Mouse (Mus musculus) lung, embryonic 14.5 days (tissue): Measurements from ENCODE around the gene Nfix. TPM values are rescaled to one million over a fixed set of nuclear protein-coding genes. Genes with fewer than 3 reads are reported as not detected.

Experiments
- ATAC-seq: fragments of 200-750 bp; cut with Nextera tagmentation; 2 replicates; pipeline ENCODE4 v1.8.0; 2017; ENCODE audit warnings: mild to moderate bottlenecking, moderate TSS enrichment, moderate library complexity; ENCODE audit not compliant: insufficient read depth
- DNase-seq: peaks from one replicate; pipeline ENCODE4 v3.0.0-alpha.2; 2015
- H3K27ac ChIP-seq: fragments of 300-500 bp; sonication (generic); 2 replicates; pipeline ENCODE4 v1.5.1; 2014; ENCODE audit warnings: low read depth, mild to moderate bottlenecking, moderate library complexity
- H3K27me3 ChIP-seq: fragments of 300-500 bp; sonication (generic); 2 replicates; pipeline ENCODE4 v1.6.1; 2014; ENCODE audit warnings: low read length, control low read depth; ENCODE audit not compliant: insufficient read depth
- H3K36me3 ChIP-seq: fragments of 300-500 bp; sonication (generic); 2 replicates; pipeline ENCODE4 v1.6.1; 2014; ENCODE audit warnings: control low read depth; ENCODE audit not compliant: insufficient read depth
- H3K4me1 ChIP-seq: fragments of 300-500 bp; sonication (generic); 2 replicates; pipeline ENCODE4 v1.6.1; 2014; ENCODE audit warnings: antibody characterized with exemption, control low read depth; ENCODE audit not compliant: insufficient read depth
- H3K4me2 ChIP-seq: fragments of 300-500 bp; sonication (generic); 2 replicates; pipeline ENCODE4 v1.6.1; 2014; ENCODE audit warnings: mild to moderate bottlenecking
- H3K4me3 ChIP-seq: fragments of 300-500 bp; sonication (generic); 2 replicates; pipeline ENCODE4 v1.5.1; 2014; ENCODE audit warnings: low read depth, low read length
- H3K9ac ChIP-seq: fragments of 300-500 bp; sonication (generic); 2 replicates; pipeline ENCODE4 v1.6.1; 2014
- H3K9me3 ChIP-seq: fragments of 300-500 bp; sonication (generic); 2 replicates; pipeline ENCODE4 v1.6.1; 2016; ENCODE audit warnings: low read depth, low read length, control low read depth
- CTCF ChIP-seq: IDR thresholded peaks from 2 replicates; pipeline ENCODE4 v1.5.1; 2016; ENCODE audit warnings: antibody characterized with exemption, low read depth
- WGBS: fragments of 180-500 bp; shearing (Covaris S2); extraction: QIAGEN DNeasy Blood & Tissue Kit; methylation state at CpG from one replicate; pipeline ENCODE4 v1.1.7; 2014; 5-methylcytosine and 5-hydroxymethylcytosine counted together
- polyA plus RNA-seq: library from polyadenylated mRNA; unstranded; fragments of >200 nt; fragmentation: Nextera tagmentation; extraction: Ambion mirVana; gene quantifications from 2 replicates; pipeline ENCODE4 v1.2.1, GENCODE M21; 2014

Nfix gene
- polyA plus RNA-seq, 1 experiment from 2014 or later = 42.3 TPM

DNA sequence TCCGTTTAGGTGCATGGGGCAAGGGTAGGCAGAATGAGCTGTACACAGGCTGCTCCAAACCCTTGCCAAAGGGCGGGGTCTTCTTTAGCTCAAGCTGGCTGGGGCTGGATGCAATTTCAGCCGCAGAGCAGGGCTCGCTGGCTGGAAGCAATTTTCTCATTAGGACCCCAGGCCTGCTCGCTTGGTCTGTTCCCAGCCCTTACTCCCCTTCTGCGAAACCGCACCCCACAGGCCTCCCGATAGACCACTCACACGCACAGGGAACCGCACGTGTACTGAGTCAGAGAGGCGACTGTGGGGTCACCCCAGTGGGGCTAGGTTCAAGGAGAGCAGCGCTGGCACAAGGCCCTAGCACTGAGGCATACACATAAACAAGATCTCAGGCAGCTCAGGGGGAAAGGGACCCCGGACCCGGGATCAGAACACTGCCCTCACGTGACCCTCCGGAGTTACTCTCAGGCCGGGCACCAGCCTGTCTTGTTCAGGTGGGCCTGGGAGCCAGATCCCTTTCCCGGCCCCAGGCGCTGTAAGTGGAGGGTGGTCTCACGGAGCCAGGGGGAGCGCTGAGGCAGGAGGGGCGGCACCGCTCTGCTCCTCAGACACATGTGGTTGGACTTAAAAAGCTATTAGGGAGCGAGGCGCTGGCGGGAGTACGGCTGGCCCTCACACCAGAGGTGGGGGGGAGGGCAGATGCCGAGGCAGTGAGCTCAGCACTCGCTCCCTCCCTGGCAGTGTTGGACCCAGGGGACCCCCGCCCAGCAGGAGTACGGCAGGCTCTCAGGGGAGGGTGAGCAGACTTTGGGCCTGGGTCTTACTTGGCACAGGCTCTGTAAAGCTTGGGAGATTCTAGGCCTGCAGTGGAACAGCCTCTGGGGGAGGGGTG lies 57.7 kb downstream of the Nfix start:
- peak; percentile 85 for DNase-seq
- TF ChIP-seq CTCF = peak; percentile 4; the same call in 1 of the 2 replicates
- peak overlapping the region; percentile 44 for H3K9ac ChIP-seq
- peak; percentile 70 for ATAC-seq
- H3K27ac ChIP-seq = peak overlapping the region; percentile 92
- WGBS = 10% methylated on average over 32 of the region's 32 CpGs
- H3K9me3 ChIP-seq = no peaks in the 10 kb centered on the region
- peaks cover 82% of the 10 kb centered on the region for H3K4me1 ChIP-seq
- no peak overlapping the region for H3K4me3 ChIP-seq
- H3K4me2 ChIP-seq = peak overlapping the region; percentile 51
- H3K36me3 ChIP-seq = 0 out of 2 replicates have a peak, but pooled peaks cover 5% of the 10 kb centered on the region
- no peaks in the 10 kb centered on the region for H3K27me3 ChIP-seq

DNA sequence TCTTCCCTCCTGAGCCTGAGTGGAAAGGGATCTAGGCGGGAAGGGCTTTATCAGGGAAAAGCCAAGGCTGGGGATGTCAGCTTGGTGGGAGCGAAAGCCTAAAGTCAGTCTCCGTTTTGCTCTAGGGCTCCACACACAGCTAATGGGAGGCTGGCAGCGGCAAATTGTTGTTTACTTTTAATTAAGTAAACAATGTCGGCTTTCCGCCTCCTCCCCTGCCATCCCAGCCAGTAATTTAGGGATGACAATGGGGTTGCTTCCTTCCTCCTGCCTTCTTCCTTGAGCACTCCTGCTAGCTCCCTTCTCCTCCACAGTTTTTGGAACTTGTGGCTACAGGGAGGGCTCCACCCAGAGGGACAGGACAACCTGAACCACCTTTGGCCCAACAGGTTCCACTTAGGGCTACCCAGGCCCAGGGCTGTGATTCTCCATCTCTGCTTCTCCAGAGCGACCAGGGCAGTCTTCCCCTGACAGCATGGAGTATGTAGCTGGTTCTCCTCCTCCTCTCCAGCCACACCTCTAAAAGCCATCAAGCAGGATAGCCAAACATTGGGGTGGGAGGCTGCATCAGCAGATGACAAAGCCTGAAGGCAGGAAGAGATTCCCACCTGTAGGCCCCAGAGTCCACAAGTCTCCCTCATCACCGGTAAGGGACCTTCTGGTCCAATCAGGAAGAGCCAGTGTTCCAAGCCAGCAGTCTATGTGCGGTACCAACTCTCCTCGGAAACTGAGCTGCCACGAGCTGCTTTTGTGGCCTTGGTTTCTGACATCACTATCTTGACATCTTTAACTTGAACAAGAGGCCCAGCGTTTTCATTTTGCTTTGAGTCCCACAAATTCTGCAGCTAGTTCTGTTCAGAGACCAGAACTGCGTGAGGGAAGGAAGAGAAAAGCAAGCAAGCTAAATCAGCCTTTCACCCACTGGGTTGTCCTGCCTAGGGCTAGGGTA lies 59.0 kb downstream of the Nfix start:
- no peaks in the 10 kb centered on the region for H3K27me3 ChIP-seq
- WGBS = 39% methylated on average over 13 of the region's 13 CpGs
- H3K27ac ChIP-seq = peak overlapping the region; percentile 92
- H3K36me3 ChIP-seq = 0 out of 2 replicates have a peak, but pooled peaks cover 3% of the 10 kb centered on the region
- peak overlapping the region; percentile 5; the same call in 1 of the 2 replicates for H3K4me2 ChIP-seq
- no peak for ATAC-seq
- DNase-seq = peak; percentile 50
- peaks cover 82% of the 10 kb centered on the region for H3K4me1 ChIP-seq
- no peaks in the 10 kb centered on the region for H3K9me3 ChIP-seq
- H3K4me3 ChIP-seq = no peak overlapping the region
- H3K9ac ChIP-seq = peak overlapping the region; percentile 1; the same call in 1 of the 2 replicates
- no peak for TF ChIP-seq CTCF

GRCm38 (mm10) chr8:84739401-84739742 lies 60.8 kb downstream of the Nfix start:
- Histone ChIP-seq H3K27me3 (no peaks in the 10 kb centered on the region), H3K4me3 (no peak overlapping the region), H3K27ac (peak overlapping the region; percentile 8; the same call in 1 of the 2 replicates), H3K9me3 (no peaks in the 10 kb centered on the region), H3K36me3 (0 out of 2 replicates have a peak, but pooled peaks cover 10% of the 10 kb centered on the region), H3K4me1 (peaks cover 67% of the 10 kb centered on the region), H3K9ac (peak overlapping the region; percentile 9; the same call in 1 of the 2 replicates), H3K4me2 (no peak overlapping the region)
- TF ChIP-seq CTCF = no peak
- no peak for DNase-seq
- no peak for ATAC-seq
- 4% methylated on average over 1 of the region's 1 CpGs for WGBS

GRCm38 (mm10) chr8:84738715-84739400 lies 61.3 kb downstream of the Nfix start:
- no peak for TF ChIP-seq CTCF
- no peak overlapping the region for H3K4me2 ChIP-seq
- 0 out of 2 replicates have a peak overlapping the region, but pooled peaks have one; percentile 9 for H3K9ac ChIP-seq
- peak overlapping the region; percentile 8; the same call in 1 of the 2 replicates for H3K27ac ChIP-seq
- H3K36me3 ChIP-seq = 0 out of 2 replicates have a peak, but pooled peaks cover 10% of the 10 kb centered on the region
- ATAC-seq = no peak
- H3K4me3 ChIP-seq = no peak overlapping the region
- H3K4me1 ChIP-seq = peaks cover 64% of the 10 kb centered on the region
- no peak for DNase-seq
- 57% methylated on average over 10 of the region's 10 CpGs for WGBS
- no peaks in the 10 kb centered on the region for H3K27me3 ChIP-seq
- no peaks in the 10 kb centered on the region for H3K9me3 ChIP-seq

DNA sequence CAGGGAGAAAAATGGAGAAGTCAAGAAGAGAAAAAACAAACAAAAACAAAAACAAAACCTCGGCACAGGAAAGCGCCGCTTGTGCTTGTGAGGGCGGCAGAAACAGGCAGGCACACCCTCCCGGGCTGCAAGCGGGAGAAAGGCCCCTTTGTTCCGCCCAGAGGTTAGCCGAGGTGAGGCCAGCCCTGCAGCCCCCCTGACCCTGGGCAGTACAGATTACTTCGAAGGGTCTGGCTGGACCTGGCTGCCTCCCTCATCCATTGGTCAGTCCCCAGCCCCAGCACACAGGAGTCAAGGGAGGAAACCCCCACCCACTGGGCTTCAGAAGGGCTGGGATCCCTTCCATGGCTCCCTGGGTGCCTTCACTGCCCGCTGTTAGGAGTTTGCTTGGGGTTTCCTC lies 61.9 kb downstream of the Nfix start:
- peaks cover 64% of the 10 kb centered on the region for H3K4me1 ChIP-seq
- DNase-seq (no peak), ATAC-seq (no peak)
- H3K27ac ChIP-seq = no peak overlapping the region
- H3K9me3 ChIP-seq = no peaks in the 10 kb centered on the region
- H3K9ac ChIP-seq = no peak overlapping the region
- no peaks in the 10 kb centered on the region for H3K27me3 ChIP-seq
- H3K36me3 ChIP-seq = 0 out of 2 replicates have a peak, but pooled peaks cover 10% of the 10 kb centered on the region
- H3K4me2 ChIP-seq = peak overlapping the region; percentile 36; the same call in 1 of the 2 replicates
- 36% methylated on average over 10 of the region's 10 CpGs for WGBS
- no peak overlapping the region for H3K4me3 ChIP-seq
- TF ChIP-seq CTCF = no peak

GRCm38 (mm10) chr8:84737608-84738007 lies 62.5 kb downstream of the Nfix start:
- TF ChIP-seq CTCF = peak; percentile 99
- Histone ChIP-seq H3K4me1 (peaks cover 64% of the 10 kb centered on the region), H3K4me3 (no peak overlapping the region), H3K9ac (peak overlapping the region; percentile 32; the same call in 1 of the 2 replicates), H3K27ac (no peak overlapping the region), H3K27me3 (no peaks in the 10 kb centered on the region), H3K4me2 (peak overlapping the region; percentile 36), H3K9me3 (no peaks in the 10 kb centered on the region), H3K36me3 (0 out of 2 replicates have a peak, but pooled peaks cover 10% of the 10 kb centered on the region)
- WGBS = 7% methylated on average over 16 of the region's 16 CpGs
- peak; percentile 47 for ATAC-seq
- DNase-seq = peak; percentile 93
